Mouse (Mus musculus): ENCODE measurements around the gene Rfx1. TPM values are rescaled to one million over a fixed set of nuclear protein-coding genes. Genes with fewer than 3 reads are reported as not detected.

The Rfx1 gene
- total and polyA plus RNA-seq, 2 experiments from 2014 or later = 8.8 to 28.4 TPM

DNA sequence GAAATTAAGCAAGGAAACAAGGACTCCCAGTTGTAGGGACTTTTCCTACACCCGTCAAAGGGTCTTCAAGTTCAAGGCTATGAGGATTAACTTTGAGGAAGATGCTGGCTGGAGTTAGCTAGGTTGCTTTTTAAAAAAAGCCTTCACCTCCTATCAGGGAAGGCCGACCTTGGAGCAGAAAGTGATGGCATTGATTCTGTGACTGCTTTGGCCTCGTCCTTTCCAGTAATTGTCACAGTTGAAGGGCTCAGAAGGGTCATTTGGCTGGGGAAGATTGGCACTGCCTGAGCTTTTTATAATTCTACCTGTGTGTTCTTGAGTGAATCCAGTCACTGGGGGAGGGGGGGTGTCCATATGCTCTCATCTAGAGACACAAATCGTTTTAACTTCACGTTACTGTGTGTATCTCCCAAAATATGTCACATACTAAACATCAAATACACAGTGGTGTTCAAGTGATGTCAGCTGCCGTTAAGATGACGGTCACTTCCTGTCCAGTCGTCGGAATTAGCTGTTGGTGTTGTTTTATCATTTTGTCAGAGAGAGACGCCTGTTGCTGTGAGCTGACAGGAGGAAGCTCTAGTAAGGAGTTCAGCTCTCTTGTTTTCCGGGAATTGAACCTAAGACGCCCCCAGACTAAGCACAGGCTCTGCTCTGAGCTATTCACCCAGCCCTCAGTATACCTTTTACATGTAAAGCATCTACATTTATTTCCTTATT, 1.8 kb downstream of the Rfx1 start:
- H3K27ac ChIP-seq (ENCODE audit: low read depth, low read length) = no peak overlapping the region
- no peaks in the 10 kb centered on the region for H3K9me3 ChIP-seq (ENCODE audit: low read length)
- 71% methylated on average over 12 of the region's 12 CpGs for WGBS
- 0 out of 2 replicates have a peak overlapping the region, but pooled peaks have one; percentile 4 for H3K9ac ChIP-seq (replicated peaks; ENCODE audit: low read length, poor library complexity, severe bottlenecking)
- peaks cover 13% of the 10 kb centered on the region for H3K4me1 ChIP-seq (ENCODE audit: insufficient read depth, low read length)
- ATAC-seq (ENCODE audit: low FRiP score) (no peak), DNase-seq (ENCODE audit: low spot score) (no peak)
- H3K4me3 ChIP-seq (ENCODE audit: low read depth, low read length) = no peak overlapping the region
- H3K36me3 ChIP-seq (ENCODE audit: insufficient read depth, low read length) = no peaks in the 10 kb centered on the region
- peak overlapping the region; percentile 57 for H3K4me2 ChIP-seq (ENCODE audit: low read depth, low read length, poor library complexity, severe bottlenecking)
- TF ChIP-seq CTCF (IDR thresholded peaks at IDR 0.05) = no peak
- H3K27me3 ChIP-seq (ENCODE audit: insufficient read depth, low read length) = no peaks in the 10 kb centered on the region

DNA sequence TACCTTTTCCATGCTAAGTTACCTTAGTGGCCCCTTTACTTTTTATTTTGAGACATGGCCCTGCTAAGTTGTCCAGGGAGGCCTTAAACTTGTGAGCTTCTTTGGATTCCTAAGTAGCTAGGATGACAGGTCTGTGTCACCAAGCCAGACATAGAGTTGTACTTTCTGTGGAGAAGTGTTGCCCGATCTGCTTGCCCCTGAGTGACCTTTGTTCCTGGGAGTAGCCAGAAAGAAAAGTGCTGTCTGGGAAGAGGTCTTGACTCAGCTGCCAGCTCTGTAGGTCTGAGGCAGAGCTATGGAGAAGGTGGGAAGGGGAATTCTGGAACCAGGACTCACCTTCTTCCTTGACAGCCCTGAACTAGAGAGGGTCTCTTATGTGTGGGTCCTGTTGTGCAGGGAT, 2.5 kb downstream of the Rfx1 start:
- WGBS = 58% methylated on average over 1 of the region's 1 CpGs
- DNase-seq (ENCODE audit: low spot score) (no peak), ATAC-seq (ENCODE audit: low FRiP score) (no peak)
- Histone ChIP-seq H3K27me3 (ENCODE audit: insufficient read depth, low read length) (no peaks in the 10 kb centered on the region), H3K9ac (replicated peaks; ENCODE audit: low read length, poor library complexity, severe bottlenecking) (0 out of 2 replicates have a peak overlapping the region, but pooled peaks have one; percentile 4), H3K4me2 (ENCODE audit: low read depth, low read length, poor library complexity, severe bottlenecking) (no peak overlapping the region), H3K9me3 (ENCODE audit: low read length) (no peaks in the 10 kb centered on the region), H3K27ac (ENCODE audit: low read depth, low read length) (peak overlapping the region; percentile 19; the same call in 1 of the 2 replicates), H3K36me3 (ENCODE audit: insufficient read depth, low read length) (peaks cover 1% of the 10 kb centered on the region), H3K4me1 (ENCODE audit: insufficient read depth, low read length) (peaks cover 16% of the 10 kb centered on the region), H3K4me3 (ENCODE audit: low read depth, low read length) (no peak overlapping the region)
- no peak for TF ChIP-seq CTCF (IDR thresholded peaks at IDR 0.05)

DNA sequence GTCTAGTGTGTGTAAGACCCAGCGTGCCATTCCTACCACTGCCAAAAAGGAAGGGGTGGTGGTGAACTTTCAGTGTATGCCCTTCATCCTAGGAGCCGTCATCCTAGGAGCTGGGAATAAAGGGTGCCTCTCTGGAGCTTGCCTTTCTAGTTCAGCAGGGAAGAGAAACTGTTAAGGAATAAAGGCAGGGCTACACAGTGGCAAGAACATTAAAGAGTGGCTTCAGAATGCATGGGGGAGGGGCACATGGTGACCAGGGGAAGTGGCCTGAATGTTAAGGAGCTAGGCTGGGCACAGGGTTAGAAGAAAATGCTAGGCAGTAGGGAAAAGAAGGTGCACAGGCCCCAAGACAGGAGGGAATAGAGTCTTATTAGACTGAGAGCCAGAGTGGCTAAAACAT, 3.1 kb downstream of the Rfx1 start:
- Histone ChIP-seq H3K4me3 (ENCODE audit: low read depth, low read length) (no peak overlapping the region), H3K4me2 (ENCODE audit: low read depth, low read length, poor library complexity, severe bottlenecking) (no peak overlapping the region), H3K9ac (replicated peaks; ENCODE audit: low read length, poor library complexity, severe bottlenecking) (0 out of 2 replicates have a peak overlapping the region, but pooled peaks have one; percentile 29), H3K36me3 (ENCODE audit: insufficient read depth, low read length) (peaks cover 7% of the 10 kb centered on the region), H3K27ac (ENCODE audit: low read depth, low read length) (peak overlapping the region; percentile 43; the same call in 1 of the 2 replicates), H3K9me3 (ENCODE audit: low read length) (no peaks in the 10 kb centered on the region), H3K4me1 (ENCODE audit: insufficient read depth, low read length) (peaks cover 16% of the 10 kb centered on the region), H3K27me3 (ENCODE audit: insufficient read depth, low read length) (no peaks in the 10 kb centered on the region)
- DNase-seq (ENCODE audit: low spot score) (peak; percentile 49), ATAC-seq (ENCODE audit: low FRiP score) (no peak)
- TF ChIP-seq CTCF (IDR thresholded peaks at IDR 0.05) = no peak
- WGBS = 45% methylated on average over 2 of the region's 2 CpGs

DNA sequence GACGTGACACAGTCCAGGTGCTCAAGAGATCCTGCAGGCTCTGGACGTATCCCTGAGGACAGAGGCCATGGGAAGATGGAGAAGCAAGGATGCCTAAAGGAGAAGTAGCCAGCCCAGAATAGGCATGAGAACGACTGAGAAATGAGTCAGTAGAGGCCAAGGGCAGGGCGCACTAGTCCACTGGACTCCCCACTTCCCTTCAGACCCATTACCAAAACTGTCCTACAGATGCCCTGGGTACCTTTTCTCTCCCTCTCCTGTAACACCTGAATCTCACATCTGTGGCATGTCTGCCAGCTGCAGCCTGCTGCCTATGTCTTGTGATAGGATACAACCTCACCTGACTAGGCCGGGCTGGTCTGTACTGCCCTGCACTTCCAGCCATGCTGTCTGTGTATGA, 3.6 kb downstream of the Rfx1 start:
- DNase-seq (ENCODE audit: low spot score) = no peak
- Histone ChIP-seq H3K27ac (ENCODE audit: low read depth, low read length) (peak overlapping the region; percentile 43; the same call in 1 of the 2 replicates), H3K4me1 (ENCODE audit: insufficient read depth, low read length) (peaks cover 16% of the 10 kb centered on the region), H3K4me3 (ENCODE audit: low read depth, low read length) (no peak overlapping the region), H3K9me3 (ENCODE audit: low read length) (no peaks in the 10 kb centered on the region), H3K9ac (replicated peaks; ENCODE audit: low read length, poor library complexity, severe bottlenecking) (0 out of 2 replicates have a peak overlapping the region, but pooled peaks have one; percentile 29), H3K4me2 (ENCODE audit: low read depth, low read length, poor library complexity, severe bottlenecking) (no peak overlapping the region), H3K36me3 (ENCODE audit: insufficient read depth, low read length) (peaks cover 10% of the 10 kb centered on the region), H3K27me3 (ENCODE audit: insufficient read depth, low read length) (no peaks in the 10 kb centered on the region)
- 85% methylated on average over 5 of the region's 5 CpGs for whole genome bisulfite sequencing
- no peak for TF ChIP-seq CTCF (IDR thresholded peaks at IDR 0.05)
- ATAC-seq (ENCODE audit: low FRiP score) = no peak

DNA sequence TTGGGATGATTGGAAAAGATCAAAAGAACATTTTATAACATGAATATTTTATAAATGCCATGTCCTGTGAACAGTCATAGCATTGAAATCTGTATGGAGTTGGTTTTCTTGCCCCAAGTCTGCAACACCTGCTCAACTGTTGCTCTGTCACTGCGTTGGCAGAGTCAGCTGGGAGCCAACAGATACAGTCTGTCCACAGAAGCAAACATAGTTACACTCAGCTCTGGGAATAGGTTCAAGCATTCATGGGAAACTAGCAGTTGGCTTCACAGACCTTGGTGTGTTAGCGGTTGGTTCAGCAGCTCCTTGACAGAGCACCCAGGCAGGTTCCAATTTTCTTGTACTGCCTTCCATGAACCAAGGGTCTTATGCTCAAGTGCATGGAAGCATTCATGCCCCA, 4.0 kb downstream of the Rfx1 start:
- no peak overlapping the region for H3K4me3 ChIP-seq (ENCODE audit: low read depth, low read length)
- 71% methylated on average over 2 of the region's 2 CpGs for WGBS
- TF ChIP-seq CTCF (IDR thresholded peaks at IDR 0.05) = no peak
- ATAC-seq (ENCODE audit: low FRiP score) = no peak
- H3K27me3 ChIP-seq (ENCODE audit: insufficient read depth, low read length) = no peaks in the 10 kb centered on the region
- peak; percentile 15 for DNase-seq (ENCODE audit: low spot score)
- peak overlapping the region; percentile 43; the same call in 1 of the 2 replicates for H3K27ac ChIP-seq (ENCODE audit: low read depth, low read length)
- H3K36me3 ChIP-seq (ENCODE audit: insufficient read depth, low read length) = peaks cover 14% of the 10 kb centered on the region
- H3K4me1 ChIP-seq (ENCODE audit: insufficient read depth, low read length) = peaks cover 16% of the 10 kb centered on the region
- no peak overlapping the region for H3K9ac ChIP-seq (replicated peaks; ENCODE audit: low read length, poor library complexity, severe bottlenecking)
- H3K4me2 ChIP-seq (ENCODE audit: low read depth, low read length, poor library complexity, severe bottlenecking) = no peak overlapping the region
- H3K9me3 ChIP-seq (ENCODE audit: low read length) = no peaks in the 10 kb centered on the region

DNA sequence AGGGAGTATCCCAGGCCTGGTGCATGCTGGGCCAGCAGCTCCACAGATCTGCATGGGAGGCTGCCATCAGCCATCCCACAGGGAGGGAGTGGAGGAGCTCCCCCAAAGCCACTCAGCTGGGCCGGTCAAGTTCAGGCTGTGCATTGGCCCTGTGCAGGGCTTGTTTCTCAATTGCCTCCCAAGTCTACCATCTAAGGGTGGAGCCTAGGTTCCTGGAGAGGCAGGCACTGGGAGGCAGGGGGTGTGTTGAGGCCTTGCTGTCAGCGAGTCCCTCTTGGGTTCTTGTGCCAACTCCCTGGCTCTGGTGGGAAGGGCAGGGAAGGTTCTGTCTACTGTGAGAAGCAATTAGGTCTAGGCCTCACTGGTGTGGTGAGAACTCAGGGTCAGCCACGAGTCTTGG, 5.3 kb downstream of the Rfx1 start:
- DNase-seq (ENCODE audit: low spot score) (no peak), ATAC-seq (ENCODE audit: low FRiP score) (no peak)
- Histone ChIP-seq H3K9ac (replicated peaks; ENCODE audit: low read length, poor library complexity, severe bottlenecking) (no peak overlapping the region), H3K4me1 (ENCODE audit: insufficient read depth, low read length) (peaks cover 16% of the 10 kb centered on the region), H3K27me3 (ENCODE audit: insufficient read depth, low read length) (no peaks in the 10 kb centered on the region), H3K27ac (ENCODE audit: low read depth, low read length) (no peak overlapping the region), H3K4me3 (ENCODE audit: low read depth, low read length) (no peak overlapping the region), H3K4me2 (ENCODE audit: low read depth, low read length, poor library complexity, severe bottlenecking) (no peak overlapping the region), H3K36me3 (ENCODE audit: insufficient read depth, low read length) (peaks cover 25% of the 10 kb centered on the region), H3K9me3 (ENCODE audit: low read length) (no peaks in the 10 kb centered on the region)
- WGBS = 73% methylated on average over 3 of the region's 3 CpGs
- no peak for TF ChIP-seq CTCF (IDR thresholded peaks at IDR 0.05)
